Mouse (Mus musculus): ENCODE measurements around the gene Uckl1.
A peak's percentile ranks its signal among the peaks of the same experiment; 100 is the strongest.

The Uckl1 gene

DNA sequence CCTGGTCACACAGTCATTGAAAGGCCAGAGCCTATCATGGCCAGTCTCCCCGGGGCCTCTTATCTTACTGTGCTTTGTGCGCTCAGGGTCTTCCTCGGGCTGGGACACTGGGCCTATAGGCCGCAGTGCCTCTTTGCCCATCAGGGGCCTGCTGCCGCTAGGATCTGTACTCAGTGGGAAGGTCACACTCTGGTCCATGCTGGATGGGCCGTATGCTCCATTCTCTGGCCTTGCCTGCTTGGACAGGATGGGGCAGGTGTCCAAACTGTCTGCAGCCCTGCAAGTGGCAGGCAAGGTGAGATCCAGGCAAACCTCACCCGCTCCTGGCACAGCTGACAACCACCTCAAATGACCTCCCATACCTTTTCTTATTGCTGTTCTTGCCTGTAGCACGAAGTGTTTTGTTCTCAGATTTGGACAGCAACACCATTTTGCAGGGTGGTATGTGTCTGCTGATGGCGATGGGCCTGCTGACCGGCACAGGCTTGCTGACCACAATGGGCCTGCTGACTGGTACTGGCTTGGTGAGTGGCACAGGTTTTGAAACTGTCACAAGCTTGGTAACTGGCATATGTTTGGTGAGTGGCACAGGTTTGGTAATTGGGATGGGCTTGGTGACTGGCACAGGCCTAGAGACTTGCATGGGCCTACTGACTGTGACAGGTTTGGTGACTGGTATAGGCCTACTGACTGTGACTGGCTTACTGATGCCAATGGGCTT is 4.5 kb upstream of the Uckl1 start:
- no peak for DNase-seq

GRCm38 (mm10) chr2:181588229-181588780 is 3.6 kb upstream of the Uckl1 start:
- DNase-seq, result no peak

GRCm38 (mm10) chr2:181587796-181588195 is 3.1 kb upstream of the Uckl1 start:
- DNase-seq, result peak; percentile 49

GRCm38 (mm10) chr2:181586124-181586523 is 1.4 kb upstream of the Uckl1 start:
- no peak for DNase-seq

- DNase-seq, result no peak
Measured at GRCm38 (mm10) chr2:181585506-181585905, 814 bp upstream of the Uckl1 start.

GRCm38 (mm10) chr2:181583460-181584257 is 1.0 kb downstream of the Uckl1 start:
- DNase-seq, result no peak

- no peak for DNase-seq
Measured at GRCm38 (mm10) chr2:181582939-181583338, 1.8 kb downstream of the Uckl1 start.

DNA sequence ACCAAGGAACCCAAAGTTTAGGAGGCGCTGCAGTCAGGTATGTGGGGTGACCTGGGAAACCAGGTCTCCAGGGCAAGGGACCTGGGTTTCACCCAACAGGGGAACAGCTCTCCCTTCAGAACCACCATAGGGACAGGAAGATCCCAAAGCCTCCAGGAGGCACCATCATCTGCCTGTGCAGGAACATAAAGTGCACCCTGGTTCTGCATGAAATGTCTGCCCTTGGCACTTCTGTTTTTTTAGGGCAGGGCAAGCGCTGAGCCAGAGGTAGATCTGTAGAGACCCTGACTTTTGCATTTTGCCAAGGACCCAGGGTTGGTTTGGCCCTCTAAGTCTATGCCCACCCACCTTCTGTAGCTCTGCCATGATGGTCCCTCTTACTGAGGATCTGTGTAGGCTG is 2.3 kb downstream of the Uckl1 start:
- DNase-seq, result no peak

DNA sequence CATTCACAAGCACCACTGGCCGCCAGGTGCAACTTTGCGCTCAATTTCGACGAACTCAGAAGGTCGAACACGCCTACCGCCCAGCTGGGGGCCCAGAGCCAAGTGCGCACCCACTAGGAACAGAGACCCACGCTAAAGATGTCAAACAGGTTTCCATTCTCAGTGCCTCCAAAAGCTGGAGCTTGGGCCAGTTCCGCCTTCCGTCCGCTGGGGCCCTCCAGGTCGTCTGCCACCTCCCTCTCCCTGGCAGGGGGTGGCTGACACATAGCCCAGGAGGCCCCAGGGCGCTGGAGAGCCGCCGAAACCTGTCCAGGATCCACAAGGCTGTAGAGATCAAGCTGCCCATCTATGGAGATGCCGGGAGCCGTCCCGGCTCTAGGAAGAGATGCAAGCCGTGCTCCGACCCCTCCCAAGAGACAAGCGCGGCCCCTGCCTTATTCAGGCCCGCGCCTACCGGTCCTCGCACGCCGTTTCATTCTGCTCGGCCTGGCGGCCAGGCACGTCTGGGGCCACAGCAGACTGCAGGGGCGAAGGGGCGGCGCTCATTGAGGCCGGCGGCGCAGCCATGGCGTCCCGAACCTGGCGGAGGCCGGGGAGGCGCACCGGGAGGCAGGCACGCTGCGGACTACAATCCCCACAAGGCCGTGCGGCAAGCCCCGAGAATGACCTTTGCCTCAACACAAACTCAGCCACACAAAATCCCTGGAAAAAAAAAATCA is 3.1 kb downstream of the Uckl1 start:
- peak; percentile 91 for DNase-seq

- DNase-seq, result peak; percentile 89
Measured at GRCm38 (mm10) chr2:181581016-181581401, 3.7 kb downstream of the Uckl1 start.

DNA sequence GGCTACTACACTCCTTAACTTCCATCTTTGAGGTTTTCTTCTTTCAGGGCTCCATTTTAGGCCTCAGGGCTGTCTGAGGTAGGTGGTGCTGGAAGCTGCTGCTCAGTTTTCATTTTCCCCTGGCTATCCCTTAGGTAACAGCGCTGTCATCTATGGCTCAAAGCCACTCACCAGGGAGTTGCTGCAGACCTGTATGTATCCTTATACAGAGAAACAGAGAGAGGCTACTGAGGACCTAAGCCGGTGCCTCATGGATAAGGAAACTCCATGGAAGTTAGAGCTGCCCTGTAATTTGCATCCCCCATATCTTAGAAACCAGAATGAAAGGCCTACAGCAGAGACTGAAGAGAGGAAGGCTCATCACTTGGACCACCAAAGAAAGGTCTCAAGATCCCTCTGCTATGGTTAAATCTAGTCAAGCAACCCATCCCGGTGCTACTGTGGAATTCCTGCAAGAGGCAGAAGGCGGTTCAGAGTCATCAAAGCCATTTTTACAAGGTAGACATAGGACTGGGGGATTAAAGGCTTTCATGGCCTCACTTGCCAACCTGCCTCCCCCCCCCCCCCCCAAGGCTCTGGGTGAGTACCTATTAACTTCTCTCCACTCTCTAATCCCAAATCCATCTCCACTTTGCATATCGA is 4.4 kb downstream of the Uckl1 start:
- no peak for DNase-seq

GRCm38 (mm10) chr2:181579681-181580080 is 5.0 kb downstream of the Uckl1 start:
- DNase-seq, result no peak

DNA sequence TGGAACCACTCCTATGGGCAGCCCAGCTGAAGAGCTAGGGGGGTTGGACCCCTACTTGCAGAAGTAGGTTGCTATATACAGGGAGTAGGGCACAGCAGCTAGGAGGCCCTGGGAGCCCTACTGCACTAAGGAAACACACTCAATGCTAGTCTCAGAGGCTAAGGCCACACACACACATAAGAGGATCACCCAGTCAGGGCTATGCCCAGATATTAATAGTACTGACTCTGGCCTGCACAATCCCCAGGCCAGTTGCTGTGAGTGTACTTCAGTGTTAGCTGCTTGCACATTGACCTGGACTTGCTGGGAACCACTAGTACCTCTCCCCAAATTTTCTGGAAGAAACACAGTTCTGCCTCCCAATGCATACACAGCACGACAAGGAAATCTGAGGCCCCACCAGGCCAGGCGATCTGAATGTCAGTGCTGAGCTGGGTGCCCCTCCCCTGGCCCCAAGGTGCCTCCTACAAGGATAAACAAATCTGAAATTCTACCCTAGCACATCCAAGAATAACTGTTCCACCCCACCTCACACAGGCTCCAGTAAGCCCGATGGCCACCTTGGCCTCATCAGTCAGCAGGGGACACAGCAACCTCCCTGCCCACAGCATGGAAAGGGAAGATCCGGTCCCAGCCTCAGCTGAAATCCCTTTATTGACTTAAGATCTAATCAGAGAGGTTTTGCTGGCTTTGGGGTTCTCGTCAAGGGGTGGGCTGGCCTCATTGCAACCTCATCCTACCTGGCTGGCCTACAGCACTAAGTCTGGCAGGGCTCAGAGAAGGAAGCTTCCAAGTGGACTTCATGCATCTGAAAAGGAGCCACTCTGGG is 5.7 kb downstream of the Uckl1 start:
- no peak for DNase-seq

DNA sequence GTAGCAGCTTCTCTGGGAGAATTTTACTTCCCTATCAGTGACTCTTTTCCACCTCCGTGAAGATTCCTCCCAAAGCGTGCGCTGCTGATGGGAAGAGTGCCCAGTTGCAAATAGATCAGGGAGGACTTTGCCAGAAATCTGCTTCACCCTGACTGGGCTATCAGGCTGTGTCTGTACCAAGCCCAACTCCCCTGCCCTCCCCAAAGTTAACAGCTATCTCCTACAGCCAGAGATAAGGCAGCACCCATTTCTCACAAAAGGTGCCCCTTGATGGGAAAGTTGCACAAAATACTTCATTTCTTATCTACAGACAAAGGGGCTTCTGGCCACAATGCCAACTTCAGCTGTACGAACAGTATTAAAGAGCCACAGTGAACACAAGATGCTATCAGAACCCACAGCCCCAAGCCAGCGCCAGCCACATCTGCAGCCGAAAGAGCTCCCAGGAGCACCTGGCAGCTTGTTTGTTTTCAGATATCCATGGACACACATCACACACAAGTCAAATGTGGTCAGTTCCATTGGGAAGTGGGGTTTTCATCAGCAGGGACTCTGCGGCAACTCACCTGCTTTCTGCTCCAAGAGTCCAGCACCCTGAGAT is 6.6 kb downstream of the Uckl1 start:
- no peak for DNase-seq

- DNase-seq, result no peak
Measured at GRCm38 (mm10) chr2:181577126-181577525, 7.6 kb downstream of the Uckl1 start.

GRCm38 (mm10) chr2:181576613-181577012 is 8.1 kb downstream of the Uckl1 start:
- DNase-seq, result no peak

DNA sequence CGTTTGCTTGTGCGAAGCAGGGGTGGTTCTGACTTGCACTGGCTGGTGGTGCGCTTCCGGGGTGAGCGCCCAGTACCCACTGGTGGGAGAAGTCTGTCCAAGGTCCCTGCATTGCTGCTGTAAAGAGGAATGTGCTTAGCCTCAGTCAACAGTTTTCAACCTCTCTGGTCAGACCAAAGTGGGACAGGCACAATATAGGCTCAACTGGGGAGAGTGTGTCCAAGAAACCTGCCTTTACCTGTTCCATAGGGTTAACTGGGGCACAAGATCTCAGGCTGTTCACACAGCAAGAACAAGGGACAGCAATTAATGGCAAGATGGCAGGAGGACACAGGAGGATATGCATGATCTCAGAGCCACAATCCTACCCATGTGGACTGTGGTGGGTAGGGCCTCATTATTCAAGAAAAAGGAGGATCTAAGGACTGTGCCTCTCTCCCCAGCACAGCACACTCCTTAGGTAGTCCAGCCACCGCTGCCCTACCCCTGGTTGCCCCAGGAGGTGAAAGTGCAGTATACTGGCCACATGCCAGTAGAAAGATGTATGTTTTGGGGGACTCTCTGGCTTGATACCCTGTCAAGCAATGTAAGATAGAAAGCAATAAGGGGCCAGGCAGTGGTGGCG is 9.7 kb downstream of the Uckl1 start:
- no peak for DNase-seq

DNA sequence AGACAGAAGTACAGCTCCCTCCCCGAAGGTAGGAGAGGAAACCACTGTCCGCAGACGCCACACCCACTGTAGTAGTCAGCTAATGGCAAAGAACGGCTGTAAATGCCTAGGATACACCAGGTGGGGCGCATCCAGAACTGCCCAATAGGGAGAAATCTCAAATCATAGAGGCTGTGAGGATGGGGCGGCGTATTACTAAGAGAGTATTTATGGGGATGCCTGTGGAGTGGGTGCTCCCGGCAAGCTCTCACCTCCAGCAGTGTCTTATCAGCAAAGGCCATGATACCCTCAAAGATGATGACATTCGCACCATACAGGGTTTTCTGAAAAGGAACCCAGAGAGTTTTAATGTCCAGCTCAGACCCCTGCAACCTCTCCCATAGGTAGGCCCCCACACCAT is 10.7 kb downstream of the Uckl1 start:
- no peak for DNase-seq

GRCm38 (mm10) chr2:181572921-181573920 is 11.5 kb downstream of the Uckl1 start:
- DNase-seq, result no peak

Measured in thymus, postnatal 4 days (tissue).